Mouse (Mus musculus): ENCODE results near the gene Pou2f1.

GRCm38 (mm10) chr1:165842170-165842569 is 160.3 kb downstream of the Pou2f1 start:
- no peak for TF ChIP-seq CTCF (IDR thresholded peaks at IDR 0.05; ENCODE audit: low read depth, low read length)
- TF ChIP-seq POLR2A (IDR thresholded peaks at IDR 0.05; ENCODE audit: extremely low read depth, insufficient read depth, low read length), result no peak

Measured in liver, adult 2 months (tissue).